Mouse (Mus musculus) central nervous system, embryonic 18 days (tissue): ENCODE measurements around the gene Snrpe. TPM values are rescaled to one million over a fixed set of nuclear protein-coding genes. Genes with fewer than 3 reads are reported as not detected.

Experiments used
- polyA plus RNA-seq: library from polyadenylated mRNA; depleted of rRNA; stranded (reverse); fragments of >200 nt; gene quantifications from 2 replicates; pipeline ENCODE4 v1.2.3, GENCODE M21; 2012; rRNA removed

Snrpe gene
- polyA plus RNA-seq = 272 and 288 TPM in 2 replicates

GRCm38 (mm10) chr1:133609771-133610502, at the start of gene Snrpe:
Gene Snrpe (minus strand): TSS chr1:133610291.

Other genes with a start within 250 kb of the Snrpe start
- 16.9 and 22.6 TPM in 2 replicates for gene Etnk2, start 246.7 kb downstream of the Snrpe start, polyA plus RNA-seq
- 15.1 and 15.4 TPM in 2 replicates for gene Sox13, start 185.9 kb downstream of the Snrpe start, polyA plus RNA-seq
- 7.0 and 7.1 TPM in 2 replicates for gene Zbed6, start 50.6 kb upstream of the Snrpe start, polyA plus RNA-seq
- 6.3 and 6.6 TPM in 2 replicates for gene Gm38394, start 51.0 kb upstream of the Snrpe start, polyA plus RNA-seq
- gene Lax1, start 79.8 kb upstream of the Snrpe start, polyA plus RNA-seq = 0.44 and 0.52 TPM in 2 replicates
- 21.9 and 24.6 TPM in 2 replicates for gene Atp2b4, start 190.8 kb upstream of the Snrpe start, polyA plus RNA-seq